Comparison of ENCODE assay signal across 16 mouse cellular contexts in the genomic region with DNA sequence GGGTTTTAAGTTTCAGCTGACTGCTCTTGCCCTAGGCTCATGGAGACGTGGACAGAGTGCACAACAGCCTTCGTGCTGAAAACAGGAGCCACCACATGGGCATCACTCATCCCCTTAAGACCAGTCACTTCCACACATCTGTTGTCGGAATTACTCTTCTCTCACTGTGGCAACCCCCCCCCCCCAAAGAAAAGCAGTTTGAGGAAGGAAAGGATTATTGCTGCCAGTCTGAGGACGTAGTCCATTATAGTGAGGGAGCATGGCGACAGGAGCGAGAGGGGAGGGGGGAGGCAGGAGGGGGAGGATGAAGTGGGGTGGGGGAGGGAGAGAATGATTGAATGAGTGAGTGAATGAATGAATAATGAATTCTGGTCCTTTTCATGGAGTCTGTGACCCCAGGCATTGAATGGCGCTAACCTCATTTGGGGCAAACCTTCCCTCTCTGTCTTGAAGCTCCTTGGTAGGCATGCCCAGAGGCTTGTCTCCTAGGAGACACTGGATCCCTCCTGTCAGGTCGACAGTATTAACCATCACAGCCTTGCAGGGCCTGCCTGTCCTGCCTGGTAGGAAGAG.
DNase-seq lines count a peak whose midpoint lies in the region; ATAC-seq and TF ChIP-seq lines count a peak whose summit lies in the region.
"Had no signal": no experiment of that assay in that cellular context is flagged by ENCODE, and none has a peak within 500 bp of the region (broad histone marks: within the 10 kb centered on the region; RNA-seq: fewer than 3 reads in every experiment).

No protein-coding gene starts in this region.

- H3K27ac ChIP-seq in forebrain, embryonic 10.5 days = peak overlapping the region; percentile 73
- H3K27ac ChIP-seq in hindbrain, embryonic 13.5 days = peak overlapping the region; percentile 66; the same call in 1 of the 2 replicates
- peak overlapping the region; percentile 59 for H3K27ac ChIP-seq in midbrain, embryonic 15.5 days
- no peak overlapping the region for H3K27ac ChIP-seq in thymus, adult 2 months (ENCODE audit: control insufficient read depth, insufficient read depth, low read length)
- H3K27ac ChIP-seq: heart, embryonic 15.5 days; liver, embryonic 12.5 days had no signal

- peak overlapping the region; percentile 13; the same call in 1 of the 2 replicates for H3K4me3 ChIP-seq in forebrain, embryonic 10.5 days
- no peak overlapping the region for H3K4me3 ChIP-seq in hindbrain, embryonic 13.5 days
- H3K4me3 ChIP-seq in midbrain, embryonic 15.5 days = no peak overlapping the region
- no peak overlapping the region for H3K4me3 ChIP-seq in thymus, adult 2 months (ENCODE audit: control insufficient read depth, insufficient read depth, low read length)
- H3K4me3 ChIP-seq: heart, embryonic 15.5 days; liver, embryonic 12.5 days had no signal

- no peak overlapping the region; the same call in 1 of the 2 replicates for H3K9ac ChIP-seq in hindbrain, embryonic 13.5 days
- H3K9ac ChIP-seq in midbrain, embryonic 15.5 days = no peak overlapping the region
- H3K9ac ChIP-seq: heart, embryonic 15.5 days; liver, embryonic 12.5 days had no signal

- H3K36me3 ChIP-seq in forebrain, embryonic 10.5 days (replicated peaks) = no peaks in the 10 kb centered on the region
- H3K36me3 ChIP-seq in hindbrain, embryonic 13.5 days = no peaks in the 10 kb centered on the region
- H3K36me3 ChIP-seq in midbrain, embryonic 15.5 days (replicated peaks) = no peaks in the 10 kb centered on the region
- H3K36me3 ChIP-seq in thymus, adult 2 months (ENCODE audit: control insufficient read depth, insufficient read depth, low read length) = no peaks in the 10 kb centered on the region
- H3K36me3 ChIP-seq: heart, embryonic 15.5 days; liver, embryonic 12.5 days had no signal

- DNase-seq in embryo, embryonic 10.5 days (ENCODE audit: low spot score) = peak; percentile 76
- DNase-seq in forebrain, embryonic 10.5 days (ENCODE audit: extremely low spot score, low spot score) = peak; percentile 29
- DNase-seq in layer of hippocampus, postnatal 10 days (ENCODE audit: low spot score in 2 of 2) = no peak
- DNase-seq in thymus, adult 2 months = no peak
- no peak for DNase-seq in T-cell, adult 2 months (ENCODE audit: low spot score)
- DNase-seq in liver = no peak
- DNase-seq: adrenal gland, postnatal 10 days; gastrocnemius, postnatal 25 days; kidney, postnatal 36 days had no signal

- WGBS in forebrain, embryonic 10.5 days = 41% methylated on average over 8 of the region's 8 CpGs
- WGBS in hindbrain, embryonic 13.5 days = 12% methylated on average over 8 of the region's 8 CpGs
- WGBS in midbrain, embryonic 15.5 days = 7% methylated on average over 8 of the region's 8 CpGs
- 85% methylated on average over 8 of the region's 8 CpGs for WGBS in thymus, adult 2 months

- ATAC-seq in hindbrain, embryonic 13.5 days (ENCODE audit: low FRiP score) = peak; percentile 80
- ATAC-seq in midbrain, embryonic 15.5 days (replicated peaks) = peak; percentile 85
- ATAC-seq: inflammation-experienced regulatory T-cells, adult 6 months; liver, embryonic 12.5 days; lung, postnatal 0 days had no signal

- peak overlapping the region; percentile 6; the same call in 1 of the 2 replicates for H3K4me2 ChIP-seq in hindbrain, embryonic 13.5 days
- H3K4me2 ChIP-seq in midbrain, embryonic 15.5 days = 0 out of 2 replicates have a peak overlapping the region, but pooled peaks have one; percentile 13
- H3K4me2 ChIP-seq: heart, embryonic 15.5 days; liver, embryonic 12.5 days had no signal

- TF ChIP-seq POLR2A in thymus, adult 2 months (IDR thresholded peaks at IDR 0.05; ENCODE audit: control insufficient read depth, extremely low read depth, insufficient read depth, low read length, poor library complexity) = no peak

- H3K27me3 ChIP-seq in forebrain, embryonic 10.5 days (ENCODE audit: poor library complexity, severe bottlenecking) = no peaks in the 10 kb centered on the region
- peaks cover 20% of the 10 kb centered on the region for H3K27me3 ChIP-seq in hindbrain, embryonic 13.5 days
- H3K27me3 ChIP-seq in midbrain, embryonic 15.5 days (replicated peaks) = no peaks in the 10 kb centered on the region
- no peaks in the 10 kb centered on the region for H3K27me3 ChIP-seq in thymus, adult 2 months (ENCODE audit: control insufficient read depth, insufficient read depth, low read length)
- H3K27me3 ChIP-seq: CH12.LX; heart, embryonic 15.5 days had no signal

- H3K9me3 ChIP-seq in forebrain, embryonic 10.5 days = no peaks in the 10 kb centered on the region
- no peaks in the 10 kb centered on the region for H3K9me3 ChIP-seq in hindbrain, embryonic 13.5 days
- H3K9me3 ChIP-seq in midbrain, embryonic 15.5 days = no peaks in the 10 kb centered on the region
- H3K9me3 ChIP-seq: heart, embryonic 15.5 days; liver, embryonic 12.5 days had no signal

- H3K4me1 ChIP-seq in forebrain, embryonic 10.5 days = peaks cover 27% of the 10 kb centered on the region
- H3K4me1 ChIP-seq in hindbrain, embryonic 13.5 days (replicated peaks) = peaks cover 27% of the 10 kb centered on the region
- peaks cover 14% of the 10 kb centered on the region for H3K4me1 ChIP-seq in midbrain, embryonic 15.5 days
- H3K4me1 ChIP-seq in thymus, adult 2 months (replicated peaks; ENCODE audit: control insufficient read depth, insufficient read depth, low read length) = 0 out of 2 replicates have a peak, but pooled peaks cover 2% of the 10 kb centered on the region

- TF ChIP-seq CTCF in thymus, adult 2 months (IDR thresholded peaks at IDR 0.05; ENCODE audit: borderline replicate concordance, control insufficient read depth, extremely low read depth, insufficient read depth, low read length, poor library complexity) = no peak

Comparison
In these comparisons a context has a peak if more than half of its experiments do, and no peak if none do; other contexts are left out.
1. DNase-seq: peak in embryo, embryonic 10.5 days (single experiment) and forebrain, embryonic 10.5 days (single experiment); none in layer of hippocampus, postnatal 10 days (0 of 2), thymus, adult 2 months (single experiment), T-cell, adult 2 months (single experiment) and liver (single experiment).